10 mouse cellular contexts compared by ENCODE assay signal in the genomic region with DNA sequence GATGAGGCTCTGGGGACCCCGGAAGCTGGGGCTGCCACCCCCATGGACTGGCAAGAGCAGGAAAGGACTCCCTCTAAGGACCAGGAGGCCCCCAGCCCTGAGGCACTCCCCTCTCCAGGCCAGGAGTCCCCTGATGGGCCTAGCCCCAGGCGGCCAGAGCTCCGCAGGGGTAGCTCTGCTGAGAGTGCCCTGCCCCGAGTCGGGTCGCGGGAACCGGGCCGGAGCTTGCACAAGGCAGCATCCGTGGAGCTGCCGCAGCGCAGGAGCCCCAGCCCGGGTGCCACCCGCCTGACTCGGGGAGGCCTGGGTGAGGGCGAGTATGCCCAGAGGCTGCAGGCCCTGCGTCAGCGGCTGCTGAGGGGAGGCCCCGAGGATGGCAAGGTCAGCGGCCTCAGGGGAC. TPM values are rescaled to one million over a fixed set of nuclear protein-coding genes. Genes with fewer than 3 reads are reported as not detected.
A peak's percentile ranks its signal among the peaks of the same experiment; 100 is the strongest.
DNase-seq lines count a peak whose midpoint lies in the region; ATAC-seq and TF ChIP-seq lines count a peak whose summit lies in the region.
"Had no signal": no experiment of that assay in that cellular context is flagged by ENCODE, and none has a peak within 500 bp of the region (broad histone marks: within the 10 kb centered on the region; RNA-seq: fewer than 3 reads in every experiment).

No protein-coding gene starts in this region.

- H3K36me3 ChIP-seq in intestine, embryonic 14.5 days (ENCODE audit: control insufficient read depth, insufficient read depth, low read length): peaks cover 28% of the 10 kb centered on the region
- H3K36me3 ChIP-seq in intestine, postnatal 0 days (ENCODE audit: control insufficient read depth, insufficient read depth): peaks cover 9% of the 10 kb centered on the region; the same call in 1 of the 2 replicates
- 0 out of 2 replicates have a peak, but pooled peaks cover 7% of the 10 kb centered on the region for H3K36me3 ChIP-seq in embryonic facial prominence, embryonic 12.5 days
- 0 out of 2 replicates have a peak, but pooled peaks cover 4% of the 10 kb centered on the region for H3K36me3 ChIP-seq in hindbrain, embryonic 12.5 days
- H3K36me3 ChIP-seq in midbrain, embryonic 16.5 days (ENCODE audit: control insufficient read depth, insufficient read depth, low read length): no peaks in the 10 kb centered on the region

- WGBS in intestine, embryonic 14.5 days: 20% methylated on average over 20 of the region's 20 CpGs
- WGBS in intestine, postnatal 0 days: 36% methylated on average over 20 of the region's 20 CpGs
- whole genome bisulfite sequencing in embryonic facial prominence, embryonic 12.5 days: 7% methylated on average over 20 of the region's 20 CpGs
- 4% methylated on average over 20 of the region's 20 CpGs for WGBS in hindbrain, embryonic 12.5 days
- 8% methylated on average over 18 of the region's 20 CpGs for WGBS in midbrain, embryonic 16.5 days

- no peak overlapping the region for H3K27ac ChIP-seq in intestine, embryonic 14.5 days (ENCODE audit: low read depth)
- H3K27ac ChIP-seq in intestine, postnatal 0 days (ENCODE audit: low read depth, low read length): no peak overlapping the region
- no peak overlapping the region for H3K27ac ChIP-seq in embryonic facial prominence, embryonic 12.5 days
- no peak overlapping the region for H3K27ac ChIP-seq in hindbrain, embryonic 12.5 days
- H3K27ac ChIP-seq in midbrain, embryonic 16.5 days (ENCODE audit: low read length): no peak overlapping the region

- no peak overlapping the region for H3K4me2 ChIP-seq in intestine, embryonic 14.5 days (ENCODE audit: low read length)
- no peak overlapping the region for H3K4me2 ChIP-seq in intestine, postnatal 0 days (replicated peaks; ENCODE audit: low read depth)
- peak overlapping the region; percentile 67 for H3K4me2 ChIP-seq in embryonic facial prominence, embryonic 12.5 days (replicated peaks)
- H3K4me2 ChIP-seq in hindbrain, embryonic 12.5 days (replicated peaks): peak overlapping the region; percentile 58
- H3K4me2 ChIP-seq in midbrain, embryonic 16.5 days (ENCODE audit: low read length): peak overlapping the region; percentile 48

- no peak overlapping the region for H3K9ac ChIP-seq in intestine, embryonic 14.5 days (ENCODE audit: low read length)
- no peak overlapping the region for H3K9ac ChIP-seq in intestine, postnatal 0 days (ENCODE audit: low read depth, low read length)
- peak overlapping the region; percentile 46 for H3K9ac ChIP-seq in embryonic facial prominence, embryonic 12.5 days
- peak overlapping the region; percentile 29; the same call in 1 of the 2 replicates for H3K9ac ChIP-seq in hindbrain, embryonic 12.5 days
- H3K9ac ChIP-seq in midbrain, embryonic 16.5 days (ENCODE audit: low read depth, low read length): peak overlapping the region; percentile 35

- peak; percentile 64 for DNase-seq in intestine, embryonic 14.5 days (ENCODE audit: low spot score)
- no peak for DNase-seq in left cerebral cortex, adult 9 months (ENCODE audit: low spot score in 2 of 2)
- no peak for DNase-seq in lung, postnatal 25 days (ENCODE audit: low spot score)
- DNase-seq: left cerebral cortex, postnatal 4 days had no signal

- peaks cover 44% of the 10 kb centered on the region for H3K27me3 ChIP-seq in intestine, embryonic 14.5 days (replicated peaks; ENCODE audit: control insufficient read depth, insufficient read depth, low read length)
- H3K27me3 ChIP-seq in intestine, postnatal 0 days (replicated peaks; ENCODE audit: control insufficient read depth, insufficient read depth, low read length): peaks cover 28% of the 10 kb centered on the region
- H3K27me3 ChIP-seq in embryonic facial prominence, embryonic 12.5 days: peaks cover 46% of the 10 kb centered on the region
- H3K27me3 ChIP-seq in hindbrain, embryonic 12.5 days: peaks cover 56% of the 10 kb centered on the region
- H3K27me3 ChIP-seq in midbrain, embryonic 16.5 days (ENCODE audit: control insufficient read depth, insufficient read depth, low read depth, low read length): peaks cover 32% of the 10 kb centered on the region

- H3K4me3 ChIP-seq in intestine, embryonic 14.5 days (ENCODE audit: low read depth, low read length): no peak overlapping the region
- no peak overlapping the region for H3K4me3 ChIP-seq in intestine, postnatal 0 days (ENCODE audit: low read depth, low read length)
- H3K4me3 ChIP-seq in embryonic facial prominence, embryonic 12.5 days: peak overlapping the region; percentile 35
- peak overlapping the region; percentile 38 for H3K4me3 ChIP-seq in hindbrain, embryonic 12.5 days
- no peak overlapping the region for H3K4me3 ChIP-seq in midbrain, embryonic 16.5 days (ENCODE audit: low read depth, low read length)

- no peak for TF ChIP-seq CTCF in intestine, postnatal 0 days (IDR thresholded peaks at IDR 0.05; ENCODE audit: low read depth)

- no peak for ATAC-seq in intestine, embryonic 14.5 days (replicated peaks; ENCODE audit: low FRiP score, low TSS enrichment, low read depth)
- no peak for ATAC-seq in intestine, postnatal 0 days
- no peak for ATAC-seq in embryonic facial prominence, embryonic 12.5 days (ENCODE audit: insufficient number of reproducible peaks, insufficient read depth, low FRiP score, low TSS enrichment)
- 0 out of 2 replicates have a peak, but pooled peaks have one; percentile 11 for ATAC-seq in hindbrain, embryonic 12.5 days (ENCODE audit: low FRiP score)
- ATAC-seq in midbrain, embryonic 16.5 days: peak; percentile 11; the same call in 1 of the 2 replicates
- ATAC-seq in erythroid progenitor cell, adult 5-6 weeks (replicated peaks; ENCODE audit: low FRiP score, poor library complexity, severe bottlenecking): no peak

- no peaks in the 10 kb centered on the region for H3K9me3 ChIP-seq in intestine, embryonic 14.5 days (ENCODE audit: control insufficient read depth, low read length)
- no peaks in the 10 kb centered on the region for H3K9me3 ChIP-seq in intestine, postnatal 0 days (ENCODE audit: control insufficient read depth)
- no peaks in the 10 kb centered on the region for H3K9me3 ChIP-seq in embryonic facial prominence, embryonic 12.5 days
- H3K9me3 ChIP-seq in hindbrain, embryonic 12.5 days (replicated peaks): no peaks in the 10 kb centered on the region
- H3K9me3 ChIP-seq in midbrain, embryonic 16.5 days (replicated peaks; ENCODE audit: control insufficient read depth, low read length, poor library complexity, severe bottlenecking): no peaks in the 10 kb centered on the region

- H3K4me1 ChIP-seq in intestine, embryonic 14.5 days (replicated peaks; ENCODE audit: control insufficient read depth, insufficient read depth, low read length): peaks cover 11% of the 10 kb centered on the region
- no peaks in the 10 kb centered on the region for H3K4me1 ChIP-seq in intestine, postnatal 0 days (replicated peaks; ENCODE audit: control insufficient read depth, insufficient read depth, low read length)
- peaks cover 24% of the 10 kb centered on the region for H3K4me1 ChIP-seq in embryonic facial prominence, embryonic 12.5 days
- H3K4me1 ChIP-seq in hindbrain, embryonic 12.5 days: peaks cover 38% of the 10 kb centered on the region
- H3K4me1 ChIP-seq in midbrain, embryonic 16.5 days (ENCODE audit: control insufficient read depth, insufficient read depth, low read length): peaks cover 9% of the 10 kb centered on the region

RNA-seq across cellular contexts. Expression of a gene that starts 13.9 kb away (rescaled TPM):
- polyA plus RNA-seq in intestine, embryonic 14.5 days (2014; fragmentation: Nextera tagmentation; extraction: Ambion mirVana): 69.4 and 72.1 TPM in 2 replicates
- polyA plus RNA-seq in intestine, postnatal 0 days (2015; fragmentation: Nextera tagmentation; extraction: Ambion mirVana): 121 and 124 TPM in 2 replicates
- polyA plus RNA-seq in embryonic facial prominence, embryonic 12.5 days (2016; fragmentation: Nextera tagmentation; extraction: Ambion mirVana): 61.1 and 64.6 TPM in 2 replicates
- polyA plus RNA-seq in hindbrain, embryonic 12.5 days (2016; fragmentation: Nextera tagmentation; extraction: Ambion mirVana): 73.1 and 74.1 TPM in 2 replicates
- polyA plus RNA-seq in midbrain, embryonic 16.5 days (2015; fragmentation: Nextera tagmentation; extraction: Ambion mirVana): 79.7 and 81.3 TPM in 2 replicates
- 17.6 and 23.1 TPM in 2 replicates for total RNA-seq in erythroid progenitor cell, adult 5-6 weeks (2015; ENCODE audit: low replicate concordance)
- 3.6 and 10.8 TPM in 2 replicates for total RNA-seq in erythroid progenitor cell, adult 5-6 weeks (2017; ENCODE audit: low replicate concordance)

RNA-seq across cellular contexts. Expression of a gene that starts 28.4 kb away (rescaled TPM):
- polyA plus RNA-seq in intestine, embryonic 14.5 days (2014; fragmentation: Nextera tagmentation; extraction: Ambion mirVana): 0.47 and 1.0 TPM in 2 replicates
- 0.97 and 1.2 TPM in 2 replicates for polyA plus RNA-seq in intestine, postnatal 0 days (2015; fragmentation: Nextera tagmentation; extraction: Ambion mirVana)
- 0.64 and 0.76 TPM in 2 replicates for polyA plus RNA-seq in embryonic facial prominence, embryonic 12.5 days (2016; fragmentation: Nextera tagmentation; extraction: Ambion mirVana)
- 18.3 and 19.0 TPM in 2 replicates for polyA plus RNA-seq in hindbrain, embryonic 12.5 days (2016; fragmentation: Nextera tagmentation; extraction: Ambion mirVana)
- 45.4 and 54.8 TPM in 2 replicates for polyA plus RNA-seq in midbrain, embryonic 16.5 days (2015; fragmentation: Nextera tagmentation; extraction: Ambion mirVana)
- not detected in 2 replicates for total RNA-seq in erythroid progenitor cell, adult 5-6 weeks (2015; ENCODE audit: low replicate concordance)
- not detected in 2 replicates for total RNA-seq in erythroid progenitor cell, adult 5-6 weeks (2017; ENCODE audit: low replicate concordance)
- total RNA-seq: hematopoietic stem cell, adult 5-6 weeks had no signal

RNA-seq across cellular contexts. Expression of a gene that starts 46.7 kb away (rescaled TPM):
- polyA plus RNA-seq in intestine, embryonic 14.5 days (2014; fragmentation: Nextera tagmentation; extraction: Ambion mirVana): 46.7 and 55.2 TPM in 2 replicates
- polyA plus RNA-seq in intestine, postnatal 0 days (2015; fragmentation: Nextera tagmentation; extraction: Ambion mirVana): 20.1 and 21.3 TPM in 2 replicates
- 26.1 and 26.7 TPM in 2 replicates for polyA plus RNA-seq in embryonic facial prominence, embryonic 12.5 days (2016; fragmentation: Nextera tagmentation; extraction: Ambion mirVana)
- polyA plus RNA-seq in hindbrain, embryonic 12.5 days (2016; fragmentation: Nextera tagmentation; extraction: Ambion mirVana): 19.1 and 19.7 TPM in 2 replicates
- polyA plus RNA-seq in midbrain, embryonic 16.5 days (2015; fragmentation: Nextera tagmentation; extraction: Ambion mirVana): 17.7 and 20.8 TPM in 2 replicates
- not detected in 2 replicates for total RNA-seq in erythroid progenitor cell, adult 5-6 weeks (2015; ENCODE audit: low replicate concordance)
- 0.13 TPM in 1 of 2 replicates, not detected in the other for total RNA-seq in erythroid progenitor cell, adult 5-6 weeks (2017; ENCODE audit: low replicate concordance)

RNA-seq across cellular contexts. Expression of a gene that starts 57.3 kb away (rescaled TPM):
- 36.7 and 42.8 TPM in 2 replicates for polyA plus RNA-seq in intestine, embryonic 14.5 days (2014; fragmentation: Nextera tagmentation; extraction: Ambion mirVana)
- 21.8 and 22.3 TPM in 2 replicates for polyA plus RNA-seq in intestine, postnatal 0 days (2015; fragmentation: Nextera tagmentation; extraction: Ambion mirVana)
- polyA plus RNA-seq in embryonic facial prominence, embryonic 12.5 days (2016; fragmentation: Nextera tagmentation; extraction: Ambion mirVana): 32.5 and 33.5 TPM in 2 replicates
- polyA plus RNA-seq in hindbrain, embryonic 12.5 days (2016; fragmentation: Nextera tagmentation; extraction: Ambion mirVana): 39.2 and 41.5 TPM in 2 replicates
- polyA plus RNA-seq in midbrain, embryonic 16.5 days (2015; fragmentation: Nextera tagmentation; extraction: Ambion mirVana): 34.8 and 37.5 TPM in 2 replicates
- not detected in 2 replicates for total RNA-seq in erythroid progenitor cell, adult 5-6 weeks (2015; ENCODE audit: low replicate concordance)
- 0.77 TPM in 1 of 2 replicates, not detected in the other for total RNA-seq in erythroid progenitor cell, adult 5-6 weeks (2017; ENCODE audit: low replicate concordance)

RNA-seq across cellular contexts. Expression of a gene that starts 57.5 kb away (rescaled TPM):
- polyA plus RNA-seq in intestine, embryonic 14.5 days (2014; fragmentation: Nextera tagmentation; extraction: Ambion mirVana): 1.9 and 2.6 TPM in 2 replicates
- polyA plus RNA-seq in intestine, postnatal 0 days (2015; fragmentation: Nextera tagmentation; extraction: Ambion mirVana): 1.3 and 1.6 TPM in 2 replicates
- 2.5 and 3.1 TPM in 2 replicates for polyA plus RNA-seq in embryonic facial prominence, embryonic 12.5 days (2016; fragmentation: Nextera tagmentation; extraction: Ambion mirVana)
- polyA plus RNA-seq in hindbrain, embryonic 12.5 days (2016; fragmentation: Nextera tagmentation; extraction: Ambion mirVana): 25.3 and 25.7 TPM in 2 replicates
- polyA plus RNA-seq in midbrain, embryonic 16.5 days (2015; fragmentation: Nextera tagmentation; extraction: Ambion mirVana): 52.0 and 56.7 TPM in 2 replicates
- total RNA-seq in erythroid progenitor cell, adult 5-6 weeks (2015; ENCODE audit: low replicate concordance): not detected in 2 replicates
- total RNA-seq in erythroid progenitor cell, adult 5-6 weeks (2017; ENCODE audit: low replicate concordance): not detected in 2 replicates
- total RNA-seq: hematopoietic stem cell, adult 5-6 weeks had no signal

Comparison
In these comparisons a context has a peak if more than half of its experiments do, and no peak if none do; other contexts are left out.
1. ATAC-seq: peak in hindbrain, embryonic 12.5 days (single experiment) and midbrain, embryonic 16.5 days (single experiment); none in intestine, embryonic 14.5 days (single experiment), intestine, postnatal 0 days (single experiment), embryonic facial prominence, embryonic 12.5 days (single experiment) and erythroid progenitor cell, adult 5-6 weeks (single experiment).
2. H3K4me2 ChIP-seq: peak in embryonic facial prominence, embryonic 12.5 days (single experiment), hindbrain, embryonic 12.5 days (single experiment) and midbrain, embryonic 16.5 days (single experiment); none in intestine, embryonic 14.5 days (single experiment) and intestine, postnatal 0 days (single experiment).
3. H3K4me3 ChIP-seq: peak in embryonic facial prominence, embryonic 12.5 days (single experiment) and hindbrain, embryonic 12.5 days (single experiment); none in intestine, embryonic 14.5 days (single experiment), intestine, postnatal 0 days (single experiment) and midbrain, embryonic 16.5 days (single experiment).
4. H3K9ac ChIP-seq: peak in embryonic facial prominence, embryonic 12.5 days (single experiment), hindbrain, embryonic 12.5 days (single experiment) and midbrain, embryonic 16.5 days (single experiment); none in intestine, embryonic 14.5 days (single experiment) and intestine, postnatal 0 days (single experiment).